Mouse (Mus musculus) embryo, embryonic 9.5 days (tissue): ENCODE results near the gene Bmp2k.

Experiments
- DNase-seq: peaks from one replicate; pipeline ENCODE4 v3.0.0-alpha.2; 2017; ENCODE audit errors: extremely low spot score

Gene Bmp2k

GRCm38 (mm10) chr5:96972474-96973130 is 24.9 kb upstream of the Bmp2k start:
- no peak for DNase-seq

- no peak for DNase-seq
Measured at GRCm38 (mm10) chr5:96973714-96974113, 23.8 kb upstream of the Bmp2k start.

GRCm38 (mm10) chr5:96974661-96975060 is 22.8 kb upstream of the Bmp2k start:
- no peak for DNase-seq

GRCm38 (mm10) chr5:96975112-96975511 is 22.4 kb upstream of the Bmp2k start:
- no peak for DNase-seq

GRCm38 (mm10) chr5:96976150-96976549 is 21.3 kb upstream of the Bmp2k start:
- no peak for DNase-seq

- DNase-seq = no peak
Measured at GRCm38 (mm10) chr5:96979296-96980007, 18.0 kb upstream of the Bmp2k start.

GRCm38 (mm10) chr5:96980008-96980634 is 17.4 kb upstream of the Bmp2k start:
- no peak for DNase-seq

GRCm38 (mm10) chr5:96981987-96982386 is 15.5 kb upstream of the Bmp2k start:
- DNase-seq = no peak

GRCm38 (mm10) chr5:96983142-96983541 is 14.3 kb upstream of the Bmp2k start:
- no peak for DNase-seq

GRCm38 (mm10) chr5:96986850-96987249 is 10.6 kb upstream of the Bmp2k start:
- no peak for DNase-seq

GRCm38 (mm10) chr5:96988880-96989279 is 8.6 kb upstream of the Bmp2k start:
- no peak for DNase-seq

GRCm38 (mm10) chr5:96991156-96991555 is 6.3 kb upstream of the Bmp2k start:
- DNase-seq = no peak

GRCm38 (mm10) chr5:96992651-96993050 is 4.8 kb upstream of the Bmp2k start:
- DNase-seq = no peak

- no peak for DNase-seq
Measured at GRCm38 (mm10) chr5:96993057-96993456, 4.4 kb upstream of the Bmp2k start.

GRCm38 (mm10) chr5:96995791-96996190 is 1.7 kb upstream of the Bmp2k start:
- DNase-seq = no peak

GRCm38 (mm10) chr5:96996401-96997309 is 834 bp upstream of the Bmp2k start:
- peak; percentile 30 for DNase-seq

- peak; percentile 69 for DNase-seq
Measured at GRCm38 (mm10) chr5:96997802-96998565, 495 bp downstream of the Bmp2k start.

- DNase-seq = no peak
Measured at GRCm38 (mm10) chr5:96998566-96998907, 1.0 kb downstream of the Bmp2k start.

GRCm38 (mm10) chr5:96999601-97000000 is 2.1 kb downstream of the Bmp2k start:
- no peak for DNase-seq

GRCm38 (mm10) chr5:97000524-97000923 is 3.0 kb downstream of the Bmp2k start:
- DNase-seq = no peak

- DNase-seq = no peak
Measured at GRCm38 (mm10) chr5:97001153-97001552, 3.7 kb downstream of the Bmp2k start.
